In genomic region chr6:52950371-52950770, GRCm38 (mm10) we compare ENCODE assay signal across 28 mouse cellular contexts.
A peak's percentile ranks its signal among the peaks of the same experiment; 100 is the strongest.
DNase-seq lines count a peak whose midpoint lies in the region; ATAC-seq lines count a peak whose summit lies in the region.
"Had no signal": no experiment of that assay in that cellular context is flagged by ENCODE, and none has a peak within 500 bp of the region (broad histone marks: within the 10 kb centered on the region; RNA-seq: fewer than 3 reads in every experiment).

No protein-coding gene starts in this region.

- DNase-seq in cerebellum, postnatal 10 days: peak; percentile 47 to 63
- DNase-seq in forebrain, embryonic 14.5 days (ENCODE audit: low spot score): peak; percentile 37
- DNase-seq in forebrain, embryonic 11.5 days (ENCODE audit: low spot score): no peak
- peak; percentile 33 for DNase-seq in testis, postnatal 10 days (ENCODE audit: low spot score)
- no peak for DNase-seq in testis, postnatal 14 days (ENCODE audit: low spot score)
- DNase-seq in kidney, adult 9 months: no peak
- DNase-seq: adrenal gland, adult 8-10 months; cerebellum, adult 8-10 months; embryo, embryonic 11 days; gastrocnemius, postnatal 36 days; heart, adult 2 months; heart, postnatal 14 days; kidney, adult 2 months; kidney, postnatal 4 days; layer of hippocampus, adult 9-11 months; liver, postnatal 0 days; lung, postnatal 36 days; right cerebral cortex, postnatal 25 days; thymus, postnatal 4 days had no signal

- WGBS in forebrain, embryonic 14.5 days: 76% methylated on average over 5 of the region's 5 CpGs
- 77% methylated on average over 5 of the region's 5 CpGs for WGBS in forebrain, embryonic 11.5 days

- H3K4me2 ChIP-seq in forebrain, embryonic 14.5 days (ENCODE audit: low read length): no peak overlapping the region
- H3K4me2 ChIP-seq in forebrain, embryonic 11.5 days (ENCODE audit: low read depth, low read length, severe bottlenecking): no peak overlapping the region
- H3K4me2 ChIP-seq: embryonic facial prominence, embryonic 12.5 days; heart, embryonic 13.5 days; liver, embryonic 12.5 days; midbrain, embryonic 11.5 days had no signal

- no peak for ATAC-seq in cerebellum, adult (ENCODE audit: insufficient number of reproducible peaks, low FRiP score, low TSS enrichment)
- no peak for ATAC-seq in forebrain, embryonic 14.5 days
- ATAC-seq in forebrain, embryonic 11.5 days (replicated peaks; ENCODE audit: low FRiP score): no peak
- ATAC-seq: hindbrain, embryonic 16.5 days; liver, embryonic 12.5 days; liver, postnatal 0 days; midbrain, embryonic 16.5 days had no signal

- peaks cover 12% of the 10 kb centered on the region; the same call in 1 of the 2 replicates for H3K4me1 ChIP-seq in forebrain, embryonic 14.5 days (ENCODE audit: control insufficient read depth, insufficient read depth, low read length)
- 0 out of 2 replicates have a peak, but pooled peaks cover 2% of the 10 kb centered on the region for H3K4me1 ChIP-seq in forebrain, embryonic 11.5 days (replicated peaks; ENCODE audit: control insufficient read depth, insufficient read depth, low read length)
- H3K4me1 ChIP-seq: liver, embryonic 12.5 days had no signal

- H3K9me3 ChIP-seq in forebrain, embryonic 14.5 days (replicated peaks; ENCODE audit: control insufficient read depth, low read length): no peaks in the 10 kb centered on the region
- H3K9me3 ChIP-seq in forebrain, embryonic 11.5 days (ENCODE audit: control insufficient read depth, low read length): no peaks in the 10 kb centered on the region
- H3K9me3 ChIP-seq: embryonic facial prominence, embryonic 12.5 days; G1E; heart, embryonic 13.5 days; liver, embryonic 12.5 days had no signal

- no peak overlapping the region for H3K4me3 ChIP-seq in forebrain, embryonic 14.5 days (ENCODE audit: low read depth, low read length)
- H3K4me3 ChIP-seq in forebrain, embryonic 11.5 days (ENCODE audit: low read depth, low read length): no peak overlapping the region
- H3K4me3 ChIP-seq: embryonic facial prominence, embryonic 12.5 days; heart, adult 2 months; heart, embryonic 13.5 days; liver, embryonic 12.5 days had no signal

- H3K27ac ChIP-seq in forebrain, embryonic 14.5 days (ENCODE audit: low read depth, low read length): no peak overlapping the region
- H3K27ac ChIP-seq in forebrain, embryonic 11.5 days (ENCODE audit: low read depth, low read length): no peak overlapping the region
- H3K27ac ChIP-seq: embryonic facial prominence, embryonic 12.5 days; heart, adult 2 months; heart, embryonic 13.5 days; kidney, postnatal 0 days; liver, embryonic 12.5 days had no signal

- H3K36me3 ChIP-seq in forebrain, embryonic 14.5 days (ENCODE audit: control insufficient read depth, insufficient read depth, low read length): no peaks in the 10 kb centered on the region
- no peaks in the 10 kb centered on the region for H3K36me3 ChIP-seq in forebrain, embryonic 11.5 days (ENCODE audit: control insufficient read depth, insufficient read depth, low read length)
- H3K36me3 ChIP-seq: embryonic facial prominence, embryonic 12.5 days; G1E; heart, embryonic 13.5 days; liver, embryonic 12.5 days had no signal

- no peaks in the 10 kb centered on the region for H3K27me3 ChIP-seq in forebrain, embryonic 14.5 days (replicated peaks; ENCODE audit: control insufficient read depth, insufficient read depth, low read length)
- H3K27me3 ChIP-seq in forebrain, embryonic 11.5 days (ENCODE audit: control insufficient read depth, insufficient read depth, low read length): no peaks in the 10 kb centered on the region
- H3K27me3 ChIP-seq: embryonic facial prominence, embryonic 12.5 days; heart, embryonic 13.5 days; liver, embryonic 12.5 days had no signal

- H3K9ac ChIP-seq in forebrain, embryonic 14.5 days (ENCODE audit: low read length): no peak overlapping the region
- no peak overlapping the region for H3K9ac ChIP-seq in forebrain, embryonic 11.5 days (ENCODE audit: low read length)
- H3K9ac ChIP-seq: embryonic facial prominence, embryonic 12.5 days; heart, embryonic 13.5 days; liver, embryonic 12.5 days; liver, postnatal 0 days had no signal

Comparison
In these comparisons a context has a peak if more than half of its experiments do, and no peak if none do; other contexts are left out.
1. DNase-seq: peak in cerebellum, postnatal 10 days (2 of 2), forebrain, embryonic 14.5 days (single experiment) and testis, postnatal 10 days (single experiment); none in forebrain, embryonic 11.5 days (single experiment), testis, postnatal 14 days (single experiment) and kidney, adult 9 months (single experiment).